In genomic region chr2:166694616-166695015, GRCm38 (mm10) we compare ENCODE assay signal across 18 mouse cellular contexts. TPM values are rescaled to one million over a fixed set of nuclear protein-coding genes. Genes with fewer than 3 reads are reported as not detected.
DNase-seq lines count a peak whose midpoint lies in the region; ATAC-seq and TF ChIP-seq lines count a peak whose summit lies in the region.
"Had no signal": no experiment of that assay in that cellular context is flagged by ENCODE, and none has a peak within 500 bp of the region (broad histone marks: within the 10 kb centered on the region; RNA-seq: fewer than 3 reads in every experiment).

No protein-coding gene starts in this region.

- peak overlapping the region; percentile 3; the same call in 1 of the 2 replicates for H3K4me2 ChIP-seq in liver, embryonic 12.5 days
- H3K4me2 ChIP-seq in forebrain, embryonic 16.5 days (ENCODE audit: low read length) = no peak overlapping the region
- H3K4me2 ChIP-seq: embryonic facial prominence, embryonic 12.5 days; heart, embryonic 11.5 days; hindbrain, embryonic 15.5 days; limb, embryonic 13.5 days had no signal

- H3K9ac ChIP-seq in liver, embryonic 12.5 days = no peak overlapping the region
- H3K9ac ChIP-seq in forebrain, embryonic 16.5 days (replicated peaks; ENCODE audit: low read depth, low read length) = no peak overlapping the region
- H3K9ac ChIP-seq: embryonic facial prominence, embryonic 12.5 days; hindbrain, embryonic 15.5 days; limb, embryonic 13.5 days had no signal

- peaks cover 59% of the 10 kb centered on the region for H3K4me1 ChIP-seq in liver, embryonic 12.5 days
- H3K4me1 ChIP-seq in kidney, adult 2 months (ENCODE audit: control insufficient read depth, insufficient read depth, low read length) = no peaks in the 10 kb centered on the region
- peaks cover 24% of the 10 kb centered on the region for H3K4me1 ChIP-seq in forebrain, embryonic 16.5 days (replicated peaks; ENCODE audit: control insufficient read depth, insufficient read depth, low read length)

- no peaks in the 10 kb centered on the region for H3K27me3 ChIP-seq in liver, embryonic 12.5 days (replicated peaks)
- no peaks in the 10 kb centered on the region for H3K27me3 ChIP-seq in kidney, adult 2 months (replicated peaks; ENCODE audit: control insufficient read depth, insufficient read depth, low read length)
- no peaks in the 10 kb centered on the region for H3K27me3 ChIP-seq in forebrain, embryonic 16.5 days (replicated peaks; ENCODE audit: control insufficient read depth, insufficient read depth, low read length)
- H3K27me3 ChIP-seq: embryonic facial prominence, embryonic 12.5 days; hindbrain, embryonic 15.5 days; limb, embryonic 13.5 days had no signal

- peaks cover 20% of the 10 kb centered on the region for H3K36me3 ChIP-seq in liver, embryonic 12.5 days
- no peaks in the 10 kb centered on the region for H3K36me3 ChIP-seq in kidney, adult 2 months (ENCODE audit: control insufficient read depth, insufficient read depth, low read length)
- H3K36me3 ChIP-seq in forebrain, embryonic 16.5 days (ENCODE audit: control insufficient read depth, insufficient read depth) = no peaks in the 10 kb centered on the region
- H3K36me3 ChIP-seq: hindbrain, embryonic 15.5 days had no signal

- H3K9me3 ChIP-seq in liver, embryonic 12.5 days (replicated peaks) = peaks cover 10% of the 10 kb centered on the region; the same call in 1 of the 2 replicates
- H3K9me3 ChIP-seq in forebrain, embryonic 16.5 days (ENCODE audit: control insufficient read depth, low read length) = no peaks in the 10 kb centered on the region
- H3K9me3 ChIP-seq: embryonic facial prominence, embryonic 12.5 days; hindbrain, embryonic 15.5 days had no signal

- ATAC-seq in liver, embryonic 12.5 days = peak; percentile 74
- 0 out of 2 replicates have a peak, but pooled peaks have one; percentile 30 for ATAC-seq in megakaryocyte-erythroid progenitor cell, adult 5-6 weeks (replicated peaks; ENCODE audit: low FRiP score, low TSS enrichment, poor library complexity, severe bottlenecking)
- ATAC-seq in forebrain, embryonic 16.5 days = no peak
- ATAC-seq: intestine, postnatal 0 days; midbrain, embryonic 16.5 days had no signal

- 91% methylated on average over 2 of the region's 2 CpGs for WGBS in liver, embryonic 12.5 days (ENCODE audit: insufficient replicate concordance)
- WGBS in kidney, adult 2 months = 96% methylated on average over 2 of the region's 2 CpGs
- 95% methylated on average over 2 of the region's 2 CpGs for WGBS in forebrain, embryonic 16.5 days

- H3K4me3 ChIP-seq in liver, embryonic 12.5 days = no peak overlapping the region
- no peak overlapping the region for H3K4me3 ChIP-seq in kidney, adult 2 months (ENCODE audit: insufficient read depth, low read depth, low read length)
- H3K4me3 ChIP-seq in forebrain, embryonic 16.5 days (replicated peaks; ENCODE audit: low read length) = no peak overlapping the region
- H3K4me3 ChIP-seq: embryonic facial prominence, embryonic 12.5 days; hindbrain, embryonic 15.5 days; limb, embryonic 13.5 days had no signal

- DNase-seq in ES-CJ7 (ENCODE audit: low read depth, low spot score) (peak; percentile 83), ZHBTc4 (ENCODE audit: low read depth, low spot score) (peak; percentile 95)
- DNase-seq in kidney, adult 2 months = no peak
- no peak for DNase-seq in gastrocnemius, adult 8-10 months (ENCODE audit: low spot score in 2 of 2)
- DNase-seq: adrenal gland, postnatal 14 days; cerebellum, adult 8-10 months; heart, postnatal 14 days; right cerebral cortex, postnatal 14 days had no signal

- no peak for TF ChIP-seq POLR2A in kidney, adult 2 months (IDR thresholded peaks at IDR 0.05; ENCODE audit: low read depth, low read length)

- H3K27ac ChIP-seq in liver, embryonic 12.5 days = no peak overlapping the region
- H3K27ac ChIP-seq in kidney, adult 2 months (ENCODE audit: insufficient read depth, low read depth, low read length) = no peak overlapping the region
- no peak overlapping the region for H3K27ac ChIP-seq in forebrain, embryonic 16.5 days (ENCODE audit: low read length)
- H3K27ac ChIP-seq: embryonic facial prominence, embryonic 12.5 days; hindbrain, embryonic 15.5 days; kidney, postnatal 0 days; limb, embryonic 13.5 days had no signal

- TF ChIP-seq CTCF in kidney, adult 2 months (conservative IDR thresholded peaks at IDR 0.05; ENCODE audit: insufficient read depth, insufficient read length, low read depth, low read length) = no peak

RNA-seq across cellular contexts. Expression of gene Prex1, which starts 19.0 kb away (rescaled TPM):
- 16.4 and 17.5 TPM in 2 replicates for polyA plus RNA-seq in liver, embryonic 12.5 days (2016; fragmentation: Nextera tagmentation; extraction: Ambion mirVana)
- total RNA-seq in megakaryocyte-erythroid progenitor cell, adult 5-6 weeks (2014; fragmentation: Nextera tagmentation) = 34.5 and 39.2 TPM in 2 replicates
- 9.2 and 10.0 TPM in 2 replicates for total RNA-seq in megakaryocyte-erythroid progenitor cell, adult 5-6 weeks (2017)
- polyA plus RNA-seq in kidney, adult 2 months (2012; rRNA removed) = 12.2 and 14.5 TPM in 2 replicates
- 1 to 10 TPM; 3.2 to 3.8 (median 3.4) TPM for total RNA-seq in gastrocnemius, adult 8-10 months (2022)
- 38.5 and 40.5 TPM in 2 replicates for polyA plus RNA-seq in forebrain, embryonic 16.5 days (2015; fragmentation: Nextera tagmentation; extraction: Ambion mirVana)

Comparison
In these comparisons a context has a peak if more than half of its experiments do, and no peak if none do; other contexts are left out.
1. DNase-seq: peak in ES-CJ7 (single experiment) and ZHBTc4 (single experiment); none in kidney, adult 2 months (single experiment) and gastrocnemius, adult 8-10 months (0 of 2).